In genomic region chr19:58455496-58456061, GRCm38 (mm10) we compare ENCODE assay signal across 8 mouse cellular contexts. TPM values are rescaled to one million over a fixed set of nuclear protein-coding genes. Genes with fewer than 3 reads are reported as not detected.
A peak's percentile ranks its signal among the peaks of the same experiment; 100 is the strongest.
DNase-seq lines count a peak whose midpoint lies in the region; ATAC-seq and TF ChIP-seq lines count a peak whose summit lies in the region.

Gene Gfra1 (minus strand): TSS chr19:58455909.

- H3K4me2 ChIP-seq in forebrain, embryonic 16.5 days (ENCODE audit: low read length): peak within 1 kb of the TSS; percentile 75
- H3K4me2 ChIP-seq in liver, embryonic 14.5 days (ENCODE audit: low read depth): peak within 1 kb of the TSS; percentile 56

- DNase-seq in adrenal gland, postnatal 25 days: peak; percentile 41
- peak; percentile 51 to 55 for DNase-seq in heart, postnatal 10 days
- peak; percentile 59 for DNase-seq in layer of hippocampus, adult 11-12 months (ENCODE audit: low spot score)
- no peak for DNase-seq in liver, embryonic 14.5 days (ENCODE audit: low read depth in 3 of 3, low spot score in 3 of 3)
- no peak for DNase-seq in T-cell, adult 2 months (ENCODE audit: low spot score)

- whole genome bisulfite sequencing in forebrain, embryonic 16.5 days: under 1% methylated on average over 31 of the region's 31 CpGs
- WGBS in liver, embryonic 14.5 days (ENCODE audit: insufficient replicate concordance): under 1% methylated on average over 31 of the region's 31 CpGs
- WGBS in olfactory bulb, adult 2 months: under 1% methylated on average over 31 of the region's 31 CpGs

- TF ChIP-seq POLR2A in ES-Bruce4 (IDR thresholded peaks at IDR 0.05; ENCODE audit: insufficient read depth, low read length): no peak
- no peak for TF ChIP-seq POLR2A in olfactory bulb, adult 2 months (IDR thresholded peaks at IDR 0.05; ENCODE audit: insufficient read depth, low read depth, low read length)

- peaks cover 7% of the 10 kb centered on the region for H3K27me3 ChIP-seq in ES-Bruce4 (ENCODE audit: control insufficient read depth, insufficient read depth, low read length, poor library complexity, severe bottlenecking)
- peaks cover 26% of the 10 kb centered on the region for H3K27me3 ChIP-seq in forebrain, embryonic 16.5 days (replicated peaks; ENCODE audit: control insufficient read depth, insufficient read depth, low read length)
- H3K27me3 ChIP-seq in liver, embryonic 14.5 days (ENCODE audit: control insufficient read depth, insufficient read depth, low read length): peaks cover 45% of the 10 kb centered on the region

- H3K9me3 ChIP-seq in ES-Bruce4 (replicated peaks; ENCODE audit: control insufficient read depth, insufficient read depth, low read length, poor library complexity, severe bottlenecking): no peaks in the 10 kb centered on the region
- no peaks in the 10 kb centered on the region for H3K9me3 ChIP-seq in forebrain, embryonic 16.5 days (ENCODE audit: control insufficient read depth, low read length)
- H3K9me3 ChIP-seq in liver, embryonic 14.5 days (ENCODE audit: control insufficient read depth, low read length): no peaks in the 10 kb centered on the region

- H3K9ac ChIP-seq in ES-Bruce4 (ENCODE audit: low read depth, poor library complexity, severe bottlenecking): peak within 1 kb of the TSS; percentile 19
- peak within 1 kb of the TSS; percentile 58 for H3K9ac ChIP-seq in forebrain, embryonic 16.5 days (replicated peaks; ENCODE audit: low read depth, low read length)
- H3K9ac ChIP-seq in liver, embryonic 14.5 days (replicated peaks): no peak within 1 kb of the TSS

- no peak within 1 kb of the TSS for H3K27ac ChIP-seq in ES-Bruce4 (ENCODE audit: insufficient read depth, low read length)
- peak within 1 kb of the TSS; percentile 22; the same call in 1 of the 2 replicates for H3K27ac ChIP-seq in forebrain, embryonic 16.5 days (ENCODE audit: low read length)
- no peak within 1 kb of the TSS for H3K27ac ChIP-seq in liver, embryonic 14.5 days
- H3K27ac ChIP-seq in olfactory bulb, adult 2 months (ENCODE audit: insufficient read depth, low read depth, low read length): no peak within 1 kb of the TSS

- no peaks in the 10 kb centered on the region for H3K36me3 ChIP-seq in ES-Bruce4 (ENCODE audit: control insufficient read depth, insufficient read depth, low read length, poor library complexity, severe bottlenecking)
- no peaks in the 10 kb centered on the region for H3K36me3 ChIP-seq in forebrain, embryonic 16.5 days (ENCODE audit: control insufficient read depth, insufficient read depth)
- no peaks in the 10 kb centered on the region for H3K36me3 ChIP-seq in liver, embryonic 14.5 days (replicated peaks; ENCODE audit: control insufficient read depth, insufficient read depth, low read depth)

- peaks cover 2% of the 10 kb centered on the region for H3K4me1 ChIP-seq in ES-Bruce4 (ENCODE audit: control insufficient read depth, insufficient read depth, low read length)
- peaks cover 48% of the 10 kb centered on the region for H3K4me1 ChIP-seq in forebrain, embryonic 16.5 days (replicated peaks; ENCODE audit: control insufficient read depth, insufficient read depth, low read length)
- H3K4me1 ChIP-seq in liver, embryonic 14.5 days (replicated peaks; ENCODE audit: control insufficient read depth in 2 of 2, insufficient read depth in 2 of 2, low read length in 1 of 2): no peaks in the 10 kb centered on the region
- H3K4me1 ChIP-seq in olfactory bulb, adult 2 months (ENCODE audit: control insufficient read depth, insufficient read depth, low read length): peaks cover 20% of the 10 kb centered on the region

- H3K4me3 ChIP-seq in ES-Bruce4 (ENCODE audit: low read depth, low read length): peak within 1 kb of the TSS; percentile 34
- H3K4me3 ChIP-seq in forebrain, embryonic 16.5 days (replicated peaks; ENCODE audit: low read length): peak within 1 kb of the TSS; percentile 45
- peak within 1 kb of the TSS; percentile 6 to 47 for H3K4me3 ChIP-seq in liver, embryonic 14.5 days (ENCODE audit: insufficient read depth in 1 of 2, low read depth in 2 of 2, low read length in 2 of 2)
- peak within 1 kb of the TSS; percentile 44 for H3K4me3 ChIP-seq in olfactory bulb, adult 2 months (ENCODE audit: insufficient read depth, low read depth, low read length)

- intact Hi-C loops in heart, postnatal 10 days (cut with DNase I): no loop called here

- ATAC-seq in forebrain, embryonic 16.5 days: peak; percentile 58
- no peak for ATAC-seq in liver, embryonic 14.5 days (ENCODE audit: insufficient read depth)

- TF ChIP-seq EP300 in ES-Bruce4 (IDR thresholded peaks at IDR 0.05; ENCODE audit: insufficient read depth, low read depth, low read length): no peak
- no peak for TF ChIP-seq EP300 in liver, embryonic 14.5 days (IDR thresholded peaks at IDR 0.05; ENCODE audit: low read depth)

- TF ChIP-seq CTCF in ES-Bruce4 (IDR thresholded peaks at IDR 0.05; ENCODE audit: low read depth, low read length): no peak
- 0 out of 2 replicates have a peak, but pooled peaks have one; percentile 11 for TF ChIP-seq CTCF in liver, embryonic 14.5 days (IDR thresholded peaks at IDR 0.05; ENCODE audit: low read depth)
- TF ChIP-seq CTCF in olfactory bulb, adult 2 months (IDR thresholded peaks at IDR 0.05; ENCODE audit: insufficient read depth, low read depth, low read length): no peak

RNA-seq across cellular contexts. Expression of gene Gfra1, which starts in this region (rescaled TPM):
- polyA plus RNA-seq in ES-Bruce4 (2011; ENCODE audit: insufficient read depth, insufficient read length, low read depth, missing spikeins): 0.58 TPM in 2 replicates
- 1.5 and 2.0 TPM in 2 replicates for total RNA-seq in adrenal gland, postnatal 25 days (2021)
- polyA plus RNA-seq in forebrain, embryonic 16.5 days (2015; fragmentation: Nextera tagmentation; extraction: Ambion mirVana): 12.5 and 17.3 TPM in 2 replicates
- 1 to 10 TPM; 3.3 to 3.5 TPM for total RNA-seq in heart, postnatal 10 days (2021)
- polyA plus RNA-seq in liver, embryonic 14.5 days (2012; rRNA removed): 2.7 and 2.9 TPM in 2 replicates
- 3.8 and 4.6 TPM in 2 replicates for polyA plus RNA-seq in liver, embryonic 14.5 days (2014; fragmentation: Nextera tagmentation; extraction: Ambion mirVana)
- not detected in 2 replicates for polyA plus RNA-seq in olfactory bulb, adult 2 months (2012; ENCODE audit: insufficient read depth, insufficient read length, low replicate concordance, missing spikeins)

Comparison
In these comparisons a context has a peak if more than half of its experiments do, and no peak if none do; other contexts are left out.
1. DNase-seq: peak in adrenal gland, postnatal 25 days (single experiment), heart, postnatal 10 days (2 of 2) and layer of hippocampus, adult 11-12 months (single experiment); none in liver, embryonic 14.5 days (0 of 3) and T-cell, adult 2 months (single experiment).
2. Peak in every context shown above with its lines, with median percentiles within 50 percentile points of each other: H3K4me3 ChIP-seq.